Mouse (Mus musculus) midbrain, embryonic 14.5 days (tissue): ENCODE results near the gene Sez6l2. TPM values are rescaled to one million over a fixed set of nuclear protein-coding genes. Genes with fewer than 3 reads are reported as not detected.

Experiments used
- ATAC-seq: fragments of 200-750 bp; cut with Nextera tagmentation; 2 replicates; pipeline ENCODE4 v1.8.0; 2017; ENCODE audit warnings: moderate number of reproducible peaks, moderate library complexity; ENCODE audit not compliant: low FRiP score, low TSS enrichment
- DNase-seq: peaks from one replicate; pipeline ENCODE4 v3.0.0-alpha.2; 2015
- H3K27ac ChIP-seq: fragments of 300-500 bp; sonication (generic); replicated peaks from 2 replicates; pipeline ENCODE4 v1.5.1; 2014; ENCODE audit warnings: mild to moderate bottlenecking, low read depth, low read length, moderate library complexity
- H3K27me3 ChIP-seq: fragments of 300-500 bp; sonication (generic); 2 replicates; pipeline ENCODE4 v1.6.1; 2014; ENCODE audit warnings: low read length, control low read depth, mixed read lengths; ENCODE audit not compliant: control insufficient read depth, insufficient read depth
- H3K36me3 ChIP-seq: fragments of 300-500 bp; sonication (generic); 2 replicates; pipeline ENCODE4 v1.6.1; 2014; ENCODE audit warnings: low read length, control low read depth; ENCODE audit not compliant: control insufficient read depth, insufficient read depth
- H3K4me1 ChIP-seq: fragments of 300-500 bp; sonication (generic); 2 replicates; pipeline ENCODE4 v1.6.1; 2014; ENCODE audit warnings: mild to moderate bottlenecking, antibody characterized with exemption, low read length, control low read depth; ENCODE audit not compliant: control insufficient read depth, insufficient read depth
- H3K4me2 ChIP-seq: fragments of 300-500 bp; sonication (generic); 2 replicates; pipeline ENCODE4 v1.6.1; 2014; ENCODE audit warnings: mild to moderate bottlenecking, low read length, moderate library complexity
- H3K4me3 ChIP-seq: fragments of 300-500 bp; sonication (generic); replicated peaks from 2 replicates; pipeline ENCODE4 v1.5.1; 2014; ENCODE audit warnings: low read depth, low read length
- H3K9ac ChIP-seq: fragments of 300-500 bp; sonication (generic); replicated peaks from 2 replicates; pipeline ENCODE4 v1.6.1; 2014; ENCODE audit warnings: mild to moderate bottlenecking, low read length, moderate library complexity
- H3K9me3 ChIP-seq: fragments of 300-500 bp; sonication (generic); 2 replicates; pipeline ENCODE4 v1.6.1; 2016; ENCODE audit warnings: low read length, control low read depth, mixed read lengths; ENCODE audit not compliant: control insufficient read depth
- WGBS: fragments of 180-500 bp; shearing (Covaris S2); extraction: QIAGEN DNeasy Blood & Tissue Kit; methylation state at CpG from one replicate; pipeline ENCODE4 v1.1.7; 2014; 5-methylcytosine and 5-hydroxymethylcytosine counted together
- polyA plus RNA-seq: library from polyadenylated mRNA; unstranded; fragments of >200 nt; fragmentation: Nextera tagmentation; extraction: Ambion mirVana; gene quantifications from 2 replicates; pipeline ENCODE4 v1.2.1, GENCODE M21; 2014

Gene Sez6l2
- polyA plus RNA-seq, 1 experiment from 2014 or later: 59.1 TPM

DNA sequence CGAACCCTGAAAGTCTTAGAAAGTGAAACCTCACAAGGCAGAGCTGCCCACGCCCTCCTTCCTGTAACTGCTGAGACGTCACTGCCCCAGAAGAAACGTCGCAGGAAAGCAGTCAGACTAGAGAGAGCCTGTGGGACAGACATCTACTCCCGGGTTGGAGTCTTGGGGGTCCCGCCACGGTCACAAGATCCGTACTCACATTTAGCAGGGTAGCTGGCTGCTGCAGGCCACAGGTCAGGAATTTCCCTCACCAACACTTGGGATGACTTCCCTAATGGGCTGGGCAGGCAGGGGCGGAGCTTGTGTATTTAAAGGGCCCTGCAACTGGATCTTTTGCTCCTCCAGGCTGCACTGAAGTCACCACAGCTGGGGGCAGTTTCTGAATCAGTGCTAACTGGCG is 64.0 kb downstream of the Sez6l2 start, which contains the start of gene Mvp:
Gene Mvp, minus strand, starts transcription at position 302 of the 400 bp plus-strand sequence.
- H3K27ac ChIP-seq: no peak within 1 kb of the TSS; the same call in 1 of the 2 replicates
- no peak within 1 kb of the TSS; the same call in 1 of the 2 replicates for H3K9ac ChIP-seq
- peak within 1 kb of the TSS; percentile 51 for H3K4me3 ChIP-seq
- H3K4me2 ChIP-seq: peak within 1 kb of the TSS; percentile 85
- H3K9me3 ChIP-seq: no peaks in the 10 kb centered on the region
- H3K27me3 ChIP-seq: no peaks in the 10 kb centered on the region
- ATAC-seq: no peak
- DNase-seq: no peak
- 84% methylated on average over 11 of the region's 11 CpGs for WGBS
- H3K4me1 ChIP-seq: peaks cover 21% of the 10 kb centered on the region
- peaks cover 27% of the 10 kb centered on the region for H3K36me3 ChIP-seq

DNA sequence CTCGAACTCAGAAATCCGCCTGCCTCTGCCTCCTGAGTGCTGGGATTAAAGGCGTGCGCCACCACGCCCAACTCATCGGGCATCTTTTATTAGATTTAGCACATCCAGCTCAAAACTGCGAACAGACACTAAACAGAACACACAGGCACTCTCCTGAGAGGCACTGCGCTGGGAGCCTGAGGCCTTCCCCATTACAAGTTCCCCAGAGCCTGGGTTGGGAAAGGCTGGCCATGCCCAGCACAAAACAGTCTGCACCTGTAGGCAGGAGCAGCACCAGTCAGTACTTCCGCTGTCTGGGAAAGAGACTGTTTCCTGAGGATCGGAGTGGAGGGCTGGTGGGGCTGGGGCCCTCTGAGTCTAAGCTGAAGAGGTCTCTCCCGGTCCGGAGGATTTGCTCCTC is 64.6 kb downstream of the Sez6l2 start:
- H3K27ac ChIP-seq: no peak overlapping the region
- peaks cover 27% of the 10 kb centered on the region for H3K36me3 ChIP-seq
- peaks cover 26% of the 10 kb centered on the region for H3K4me1 ChIP-seq
- no peaks in the 10 kb centered on the region for H3K9me3 ChIP-seq
- no peak overlapping the region for H3K4me2 ChIP-seq
- no peak overlapping the region; the same call in 1 of the 2 replicates for H3K9ac ChIP-seq
- ATAC-seq (no peak), DNase-seq (no peak)
- WGBS: 97% methylated on average over 12 of the region's 12 CpGs
- H3K27me3 ChIP-seq: no peaks in the 10 kb centered on the region
- no peak overlapping the region for H3K4me3 ChIP-seq

DNA sequence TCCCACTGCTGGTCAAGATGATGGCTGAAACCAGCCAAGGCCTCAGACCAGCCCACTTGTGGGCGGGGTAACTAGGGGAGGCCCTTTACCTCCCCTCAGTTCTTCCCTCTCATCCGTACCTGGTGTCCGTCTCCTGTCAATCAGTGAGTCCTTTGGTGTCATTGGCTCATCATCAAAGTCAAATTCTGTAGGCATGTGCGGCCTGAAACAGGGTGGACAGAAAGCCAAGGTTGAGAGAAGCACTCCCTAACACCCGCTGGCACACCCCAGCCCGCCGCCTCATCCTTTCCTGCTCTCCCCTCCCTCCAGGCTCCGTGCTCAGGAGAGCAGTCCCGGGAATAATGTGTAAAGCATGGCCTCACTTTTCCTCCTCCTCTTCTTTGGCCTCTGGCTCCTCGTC is 65.7 kb downstream of the Sez6l2 start:
- Histone ChIP-seq H3K27me3 (no peaks in the 10 kb centered on the region), H3K4me2 (peak overlapping the region; percentile 85), H3K4me1 (peaks cover 33% of the 10 kb centered on the region), H3K36me3 (peaks cover 27% of the 10 kb centered on the region), H3K4me3 (peak overlapping the region; percentile 51), H3K9ac (peak overlapping the region; percentile 74), H3K9me3 (no peaks in the 10 kb centered on the region), H3K27ac (peak overlapping the region; percentile 90)
- peak; percentile 15; the same call in 1 of the 2 replicates for ATAC-seq
- 2% methylated on average over 10 of the region's 10 CpGs for WGBS
- peak; percentile 36 for DNase-seq

DNA sequence TGATC is 65.9 kb downstream of the Sez6l2 start, which contains the start of gene Pagr1b:
Gene Pagr1b, minus strand, starts transcription at position 4 of the 5 bp plus-strand sequence.
- Histone ChIP-seq H3K36me3 (peaks cover 27% of the 10 kb centered on the region), H3K9me3 (no peaks in the 10 kb centered on the region), H3K9ac (peak within 1 kb of the TSS; percentile 74), H3K4me1 (peaks cover 35% of the 10 kb centered on the region), H3K27me3 (no peaks in the 10 kb centered on the region), H3K4me3 (peak within 1 kb of the TSS; percentile 51), H3K4me2 (peak within 1 kb of the TSS; percentile 85), H3K27ac (peak within 1 kb of the TSS; percentile 90)
- no peak for DNase-seq
- ATAC-seq: no peak

DNA sequence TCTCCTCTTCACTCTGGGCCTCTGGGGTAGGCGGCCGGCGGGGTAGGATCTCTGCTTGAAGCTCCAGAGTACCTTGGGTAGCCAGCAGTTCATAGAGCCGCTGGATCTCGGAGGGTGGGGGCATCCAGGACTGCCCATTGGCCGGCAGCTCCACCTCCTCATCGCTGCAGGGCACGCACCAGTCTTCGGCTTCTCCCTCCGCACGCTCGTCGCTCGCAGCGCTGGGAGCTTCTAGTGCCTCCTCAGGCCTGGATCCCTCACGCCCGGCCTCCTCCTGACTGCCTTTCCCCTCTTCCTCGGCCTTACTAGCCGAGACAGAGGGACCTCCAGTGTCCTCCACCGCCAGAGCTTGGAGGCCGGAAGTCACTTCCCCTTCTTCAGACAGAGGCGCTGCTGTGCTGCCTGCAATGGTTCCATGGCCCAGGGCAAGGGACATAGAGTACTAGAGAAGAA is 66.1 kb downstream of the Sez6l2 start:
- peak overlapping the region; percentile 85 for H3K4me2 ChIP-seq
- H3K4me1 ChIP-seq: peaks cover 37% of the 10 kb centered on the region
- no peaks in the 10 kb centered on the region for H3K27me3 ChIP-seq
- peak; percentile 29 for ATAC-seq
- H3K27ac ChIP-seq: peak overlapping the region; percentile 90
- H3K9me3 ChIP-seq: no peaks in the 10 kb centered on the region
- under 1% methylated on average over 22 of the region's 22 CpGs for WGBS
- no peak for DNase-seq
- peak overlapping the region; percentile 74 for H3K9ac ChIP-seq
- H3K4me3 ChIP-seq: peak overlapping the region; percentile 51
- H3K36me3 ChIP-seq: peaks cover 27% of the 10 kb centered on the region

DNA sequence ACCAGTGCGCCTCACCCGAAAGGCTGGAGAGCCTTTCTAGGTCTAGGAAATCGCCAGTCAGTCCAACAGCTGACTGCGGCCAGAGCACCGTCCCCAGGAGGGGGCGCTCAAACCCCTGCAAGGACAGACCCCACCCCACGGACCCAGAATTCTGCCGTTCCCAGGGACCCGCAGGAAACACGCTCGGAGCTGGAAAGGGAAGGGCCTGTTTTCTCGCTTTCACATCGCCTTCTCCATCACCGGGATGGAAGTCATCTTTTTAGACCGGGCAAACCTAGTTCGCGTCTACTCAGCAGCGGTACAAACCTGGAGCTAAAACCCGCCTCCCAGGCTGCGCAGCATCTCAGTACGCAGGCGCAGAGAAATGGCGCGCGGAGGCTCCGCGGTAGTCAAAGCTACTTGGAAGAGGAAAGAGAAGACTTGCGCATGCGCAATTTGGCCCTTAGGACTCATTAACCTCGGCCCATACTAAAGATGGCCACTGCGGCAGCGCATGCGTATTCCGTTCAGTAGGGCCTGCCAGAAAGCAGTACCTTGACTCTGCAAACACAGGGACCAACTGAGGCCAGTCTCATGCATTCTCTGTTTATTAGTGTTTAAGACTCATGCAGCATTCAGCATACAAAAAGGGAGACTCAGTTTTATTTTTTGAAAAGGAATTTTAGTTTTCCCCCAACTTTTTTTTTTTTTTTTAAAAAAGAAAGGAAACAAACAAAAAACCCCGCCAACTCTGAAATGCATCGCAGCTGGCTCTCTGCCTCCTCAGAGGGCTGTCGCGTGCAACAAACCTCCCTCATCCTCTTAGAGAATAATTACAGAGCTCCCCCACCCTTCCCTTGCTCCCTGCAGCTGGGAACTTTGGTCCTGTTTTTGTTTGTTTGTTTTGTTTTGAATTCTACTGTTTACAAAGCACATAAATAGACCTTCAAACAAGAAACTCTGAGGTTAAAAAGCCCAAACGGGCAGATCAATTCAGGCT is 66.9 kb downstream of the Sez6l2 start, which contains the start of gene Pagr1a:
Gene Pagr1a, minus strand, starts transcription at position 382 of the 979 bp plus-strand sequence.
- H3K9ac ChIP-seq: peak within 1 kb of the TSS; percentile 80
- DNase-seq (peak; percentile 100), ATAC-seq (peak; percentile 82)
- 4% methylated on average over 39 of the region's 39 CpGs for WGBS
- H3K4me2 ChIP-seq: peak within 1 kb of the TSS; percentile 85
- H3K27me3 ChIP-seq: no peaks in the 10 kb centered on the region
- H3K27ac ChIP-seq: peak within 1 kb of the TSS; percentile 90
- H3K36me3 ChIP-seq: peaks cover 35% of the 10 kb centered on the region
- H3K4me3 ChIP-seq: peak within 1 kb of the TSS; percentile 51
- H3K9me3 ChIP-seq: no peaks in the 10 kb centered on the region
- H3K4me1 ChIP-seq: peaks cover 40% of the 10 kb centered on the region

DNA sequence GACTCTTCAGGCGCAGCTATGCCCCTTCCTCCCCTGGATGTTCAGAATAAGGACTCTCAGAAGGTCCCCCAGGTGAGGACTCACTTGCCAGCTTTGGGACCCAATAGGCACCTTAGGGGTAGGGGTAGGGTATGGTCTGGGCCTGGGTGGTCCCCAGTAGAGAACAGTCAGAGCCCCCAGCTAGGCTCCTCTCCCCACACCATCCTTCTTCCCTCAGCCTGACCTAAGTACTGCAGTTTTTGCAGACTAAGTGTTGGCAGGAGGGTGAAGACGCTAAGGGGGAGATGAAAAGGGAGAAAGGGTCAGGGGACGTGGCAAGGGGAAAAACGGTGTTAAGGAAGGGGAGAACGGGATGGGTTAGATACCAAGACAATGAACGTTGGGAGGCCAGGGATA is 67.6 kb downstream of the Sez6l2 start:
- no peak for DNase-seq
- H3K36me3 ChIP-seq: peaks cover 38% of the 10 kb centered on the region
- 55% methylated on average over 6 of the region's 6 CpGs for WGBS
- no peaks in the 10 kb centered on the region for H3K27me3 ChIP-seq
- H3K4me1 ChIP-seq: peaks cover 42% of the 10 kb centered on the region
- H3K27ac ChIP-seq: peak overlapping the region; percentile 90; the same call in 1 of the 2 replicates
- H3K9me3 ChIP-seq: no peaks in the 10 kb centered on the region
- peak overlapping the region; percentile 5; the same call in 1 of the 2 replicates for H3K4me3 ChIP-seq
- no peak for ATAC-seq
- H3K4me2 ChIP-seq: peak overlapping the region; percentile 25; the same call in 1 of the 2 replicates
- H3K9ac ChIP-seq: peak overlapping the region; percentile 80; the same call in 1 of the 2 replicates

DNA sequence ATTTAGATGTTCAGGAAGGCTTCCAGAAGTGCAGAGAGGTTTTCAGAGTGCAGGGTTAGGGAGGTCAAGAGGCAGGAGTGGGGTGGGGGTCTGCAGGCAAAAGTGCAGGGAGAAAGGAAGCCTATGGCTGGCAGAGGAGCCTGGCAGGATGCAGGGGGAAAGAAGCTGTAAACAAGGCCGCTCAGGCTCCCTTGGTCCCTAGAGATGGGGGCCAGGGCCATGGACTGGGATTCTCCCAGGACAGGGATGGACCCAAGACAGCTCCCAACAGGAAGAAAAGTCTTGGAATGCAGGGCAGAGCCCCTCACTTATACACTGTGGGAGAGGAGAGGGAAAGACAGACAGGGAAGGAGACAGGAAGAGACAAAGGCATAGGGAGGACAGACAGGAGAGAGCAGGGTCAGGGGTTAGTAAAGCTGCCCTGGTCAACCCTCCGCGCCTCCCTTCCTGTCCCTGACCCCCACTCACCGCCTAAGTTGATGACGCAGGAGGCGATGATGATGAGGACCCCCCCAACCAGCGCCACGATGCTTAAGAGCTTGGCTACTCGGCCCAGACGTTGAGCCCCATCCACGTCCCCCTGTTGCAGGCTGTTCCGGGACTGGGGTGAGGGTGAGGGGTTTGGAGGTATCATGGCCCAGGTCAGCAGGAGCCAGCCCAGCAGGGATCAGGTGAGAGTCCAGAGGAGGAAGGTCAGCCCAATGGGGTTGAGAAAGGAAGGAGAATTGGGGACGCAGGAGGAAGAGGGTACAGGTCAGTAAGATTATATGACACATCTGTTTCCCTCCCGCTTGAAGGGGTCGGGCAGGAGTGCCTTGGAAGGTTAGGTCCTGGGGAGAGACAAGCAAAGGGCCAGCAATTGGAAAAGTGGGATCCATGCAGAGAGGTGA is 68.3 kb downstream of the Sez6l2 start:
- Histone ChIP-seq H3K9ac (peak overlapping the region; percentile 80; the same call in 1 of the 2 replicates), H3K27ac (no peak overlapping the region), H3K4me3 (no peak overlapping the region), H3K4me2 (peak overlapping the region; percentile 84; the same call in 1 of the 2 replicates), H3K9me3 (no peaks in the 10 kb centered on the region), H3K27me3 (no peaks in the 10 kb centered on the region), H3K36me3 (peaks cover 40% of the 10 kb centered on the region), H3K4me1 (peaks cover 49% of the 10 kb centered on the region)
- 89% methylated on average over 15 of the region's 15 CpGs for WGBS
- DNase-seq (no peak), ATAC-seq (no peak)
